Mouse (Mus musculus): ENCODE results near the gene Ffar3.

The Ffar3 gene

DNA sequence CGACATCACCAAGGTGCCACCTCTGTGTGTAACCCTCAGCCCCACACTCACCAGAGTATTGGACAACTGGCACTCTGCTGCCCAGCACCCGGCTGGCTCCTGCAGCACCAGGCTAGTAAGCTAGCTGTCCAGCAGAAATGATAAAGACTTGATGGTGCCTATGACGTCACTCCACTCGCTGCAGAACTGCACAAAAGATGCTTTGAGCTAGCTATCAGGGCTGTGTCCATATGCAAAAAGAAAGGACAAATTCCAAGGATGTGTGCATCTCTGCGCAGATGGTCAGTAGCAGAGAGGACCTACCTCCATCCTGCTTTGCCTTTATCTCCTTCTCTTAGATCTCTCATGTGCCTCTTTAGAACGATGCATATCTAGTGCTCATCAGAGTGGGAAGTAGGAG is at the start of gene Ffar3:
TSS of gene Ffar3 (minus strand) at position 101 of the 400 bp plus-strand sequence.
- no peak for DNase-seq (ENCODE audit: low read depth)

DNA sequence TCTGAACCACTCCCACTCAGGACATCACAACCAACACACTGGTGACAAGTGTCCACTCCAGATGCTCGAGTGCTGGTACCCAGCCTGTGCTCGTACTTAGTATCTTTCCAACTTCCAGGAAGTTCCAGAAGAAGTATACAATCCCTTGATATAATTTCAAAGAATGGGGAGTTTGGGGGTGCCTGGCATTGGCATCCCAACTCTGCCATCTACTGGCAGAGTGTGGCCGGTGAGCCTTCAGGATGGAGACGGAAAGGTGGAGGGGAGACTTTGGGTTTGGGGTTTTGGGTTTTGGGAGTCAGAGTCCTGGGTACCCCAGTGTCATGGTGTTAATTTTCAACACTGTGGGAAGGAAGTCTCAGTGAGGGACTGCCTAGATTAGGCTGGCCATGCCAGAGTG is 48.1 kb upstream of the Ffar3 start:
- DNase-seq (ENCODE audit: low read depth), result peak; percentile 31

DNA sequence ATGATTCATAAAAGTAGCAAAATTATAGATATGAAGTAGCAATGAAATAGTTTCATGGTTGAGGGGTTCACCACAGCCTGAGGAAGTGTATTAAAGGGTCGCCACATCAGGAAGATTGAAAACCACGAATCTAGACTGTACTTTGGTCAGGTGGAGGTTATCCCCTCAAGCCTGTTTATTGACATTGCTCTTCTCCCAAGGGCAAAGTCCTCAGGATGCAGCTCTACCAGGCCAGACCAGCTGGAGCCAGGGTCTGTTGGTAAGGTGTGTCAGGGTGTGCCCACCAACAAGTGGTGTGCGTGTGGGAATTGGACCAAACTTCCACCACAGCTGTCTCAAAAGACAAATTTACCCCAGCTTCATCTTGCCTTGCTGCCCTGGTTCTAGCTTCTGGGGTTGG is 39.2 kb upstream of the Ffar3 start:
- no peak for DNase-seq (ENCODE audit: low read depth)

DNA sequence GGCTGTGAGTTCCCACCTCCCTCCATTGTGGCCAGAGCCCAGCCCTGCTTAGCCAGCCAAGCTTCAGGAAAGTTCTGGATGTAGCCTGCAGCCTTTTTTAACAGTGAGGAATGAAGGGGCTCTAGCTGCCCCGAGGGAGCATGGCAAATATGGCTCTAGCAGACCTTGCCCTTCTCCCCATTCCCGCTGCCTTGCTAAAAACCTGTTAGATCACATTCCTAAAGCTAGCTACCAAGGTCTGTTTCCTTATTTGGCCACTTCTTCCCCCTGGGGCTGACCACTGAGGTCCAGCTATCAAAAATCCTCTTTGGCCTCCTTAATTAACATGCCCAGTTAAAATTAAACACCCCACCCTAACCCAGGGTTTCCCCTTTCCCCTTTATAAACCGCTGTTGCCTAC is 36.5 kb upstream of the Ffar3 start:
- no peak for DNase-seq (ENCODE audit: low read depth)

DNA sequence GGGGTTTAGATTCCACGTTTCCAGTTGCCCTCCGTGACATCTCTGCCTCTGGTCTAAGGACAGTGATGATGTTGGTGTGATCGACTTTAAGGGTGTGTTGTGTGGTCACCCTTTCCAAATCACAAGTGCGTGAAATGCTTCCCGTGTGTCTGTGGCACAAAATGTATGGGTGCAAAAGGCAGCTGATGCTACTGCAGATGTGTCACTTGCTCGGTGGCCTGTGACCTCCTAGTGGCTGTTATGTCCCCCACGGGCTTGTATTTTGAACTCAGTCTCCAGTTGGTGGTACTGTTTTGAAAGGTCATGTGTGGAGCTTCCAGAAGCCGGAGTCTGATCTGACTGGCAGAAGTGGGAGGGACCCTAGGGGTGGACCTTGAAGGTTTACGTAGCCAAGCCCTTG is 35.8 kb upstream of the Ffar3 start:
- no peak for DNase-seq (ENCODE audit: low read depth)

DNA sequence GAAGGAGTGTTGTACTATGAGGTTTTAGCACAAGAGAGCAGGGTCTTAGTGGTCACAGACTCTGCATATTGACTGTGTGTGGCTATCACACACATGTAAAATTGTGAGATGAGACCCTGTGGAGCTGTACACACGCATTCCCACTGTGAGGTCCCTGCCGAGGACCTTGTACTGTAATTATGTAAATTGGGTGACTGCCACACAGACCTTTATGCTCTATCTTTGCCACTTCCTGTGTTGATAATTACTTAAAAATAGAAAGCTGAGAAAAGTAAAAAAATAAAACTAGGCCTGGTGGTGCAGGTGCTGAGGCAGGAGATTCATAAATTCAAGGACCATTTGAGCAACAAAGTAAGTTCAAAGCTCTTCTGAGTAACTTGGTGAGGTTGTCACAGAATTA is 34.7 kb upstream of the Ffar3 start:
- DNase-seq (ENCODE audit: low read depth), result no peak

DNA sequence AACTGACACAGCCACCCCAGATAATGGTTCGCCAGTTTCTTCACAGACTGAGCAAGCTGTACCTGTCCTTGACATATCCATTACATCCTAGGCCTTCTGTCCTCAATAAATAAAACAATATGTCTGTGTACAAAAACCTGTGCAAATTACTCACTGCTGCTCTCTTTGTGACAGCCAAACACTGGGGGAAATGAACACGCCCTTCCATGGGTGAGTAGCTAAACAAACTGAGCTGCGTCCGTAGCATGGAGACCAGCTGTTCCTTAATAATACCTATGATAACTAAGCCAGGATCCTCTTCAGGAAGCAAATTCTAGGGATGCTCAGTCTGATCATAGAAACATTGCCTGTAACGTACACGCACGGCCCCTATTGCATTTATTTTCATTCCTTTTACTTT is 32.8 kb upstream of the Ffar3 start:
- no peak for DNase-seq (ENCODE audit: low read depth)

DNA sequence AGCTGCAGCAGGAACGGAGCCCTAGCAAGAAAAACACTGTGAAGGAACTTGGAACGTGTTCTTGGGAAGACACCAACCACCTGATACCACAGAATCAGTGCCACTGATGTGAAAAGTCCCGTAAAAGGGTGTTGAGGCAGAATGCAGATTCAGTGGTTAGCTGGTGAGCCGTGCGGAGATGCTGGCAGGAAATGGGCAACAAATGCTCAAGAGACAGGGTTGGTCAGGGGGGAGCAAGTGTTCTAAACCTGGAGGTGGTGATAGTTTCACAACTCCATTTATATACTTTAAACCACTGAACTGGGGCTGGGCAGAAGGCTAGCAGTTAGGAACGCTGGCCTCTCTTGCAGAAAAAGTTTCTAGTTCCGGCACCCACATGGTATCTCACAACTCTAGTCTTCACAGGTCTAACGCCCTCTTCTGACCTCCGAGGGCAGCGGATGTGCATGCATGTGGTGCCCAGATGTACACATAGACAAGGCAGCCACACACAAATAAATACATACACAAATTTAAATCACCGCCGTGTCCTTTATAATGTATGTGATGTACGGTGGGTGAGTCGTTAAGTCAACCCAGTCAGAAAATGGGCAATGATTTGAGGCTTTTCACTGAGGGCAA is 31.7 kb upstream of the Ffar3 start:
- DNase-seq (ENCODE audit: low read depth), result peak; percentile 21

DNA sequence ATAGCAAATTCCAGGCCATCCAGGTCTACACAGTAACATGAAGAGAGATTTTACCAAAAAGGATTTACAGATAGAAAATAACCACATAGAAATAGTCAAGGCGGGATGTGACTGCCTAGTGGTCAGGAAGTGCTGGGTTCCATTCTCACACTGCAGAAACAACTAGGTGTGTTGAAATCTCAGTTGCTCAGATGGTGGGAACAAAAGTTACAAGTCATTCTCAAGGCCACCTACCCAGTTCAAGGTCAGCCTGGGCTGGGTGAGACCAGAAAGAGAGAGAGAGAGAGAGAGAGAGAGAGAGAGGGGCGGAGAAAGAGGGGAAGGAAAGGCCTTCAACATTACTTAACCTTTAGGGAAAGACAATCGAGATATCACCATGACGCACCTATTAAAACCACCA is 30.9 kb upstream of the Ffar3 start:
- no peak for DNase-seq (ENCODE audit: low read depth)

DNA sequence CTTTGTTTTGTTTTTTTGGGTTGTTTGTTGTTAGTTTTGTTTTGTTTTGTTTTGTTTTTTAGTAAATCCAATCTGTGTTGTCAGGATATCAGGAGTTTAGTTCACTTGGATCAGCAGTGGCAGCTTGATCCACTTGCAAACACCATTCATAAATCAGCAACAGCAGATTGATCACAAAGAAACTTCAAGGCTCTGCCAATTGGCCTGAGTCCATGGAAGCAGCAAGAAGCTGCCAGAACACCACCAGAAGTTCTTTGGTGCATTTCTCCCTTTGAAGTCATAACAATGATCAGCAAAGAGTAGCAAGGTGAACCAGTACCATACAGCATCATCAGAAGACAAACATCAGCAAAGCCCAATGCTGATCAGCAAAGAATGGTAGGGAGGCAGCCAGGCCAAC is 28.1 kb upstream of the Ffar3 start:
- DNase-seq (ENCODE audit: low read depth), result no peak

DNA sequence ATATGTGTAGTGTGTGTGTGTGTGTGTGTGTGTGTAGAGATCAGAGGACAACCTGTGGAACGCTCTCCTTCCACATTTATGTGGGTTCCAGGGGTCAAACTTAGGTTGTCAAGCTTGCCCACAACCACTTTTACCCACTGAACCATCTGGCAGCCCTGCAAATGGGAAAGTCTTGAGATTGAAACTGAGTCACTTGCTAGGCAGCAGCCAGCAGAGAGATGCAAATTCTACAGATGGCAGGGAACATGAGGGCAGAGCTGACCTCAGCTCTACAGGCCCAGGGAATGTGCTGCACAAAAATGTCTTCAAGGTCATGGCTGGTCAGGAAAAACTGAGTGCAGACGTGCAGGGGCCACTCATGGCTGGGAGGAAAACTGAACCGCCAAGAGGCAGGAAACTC is 25.4 kb upstream of the Ffar3 start:
- DNase-seq (ENCODE audit: low read depth), result no peak

DNA sequence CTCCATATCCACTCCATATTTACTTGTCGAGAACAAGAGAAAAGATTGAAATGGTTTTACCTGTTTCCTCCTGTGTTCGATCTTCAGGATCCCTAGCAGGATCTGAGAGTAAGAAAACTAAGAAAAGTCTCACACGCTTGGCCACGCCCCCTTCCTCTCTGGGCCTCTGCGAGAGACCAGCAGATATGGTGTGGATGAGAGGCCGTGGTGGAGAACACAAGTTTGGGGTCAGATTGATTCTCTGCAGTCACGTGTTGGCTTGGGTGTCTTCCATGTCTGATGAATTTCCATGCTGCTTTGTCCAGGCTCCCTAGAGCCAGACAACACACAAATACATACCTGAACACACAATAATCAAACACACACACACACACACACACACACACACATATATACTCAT is 24.2 kb upstream of the Ffar3 start, which contains the start of gene Cd22:
TSS of gene Cd22 (minus strand) at position 167 of the 400 bp plus-strand sequence.
- no peak for DNase-seq (ENCODE audit: low read depth)

DNA sequence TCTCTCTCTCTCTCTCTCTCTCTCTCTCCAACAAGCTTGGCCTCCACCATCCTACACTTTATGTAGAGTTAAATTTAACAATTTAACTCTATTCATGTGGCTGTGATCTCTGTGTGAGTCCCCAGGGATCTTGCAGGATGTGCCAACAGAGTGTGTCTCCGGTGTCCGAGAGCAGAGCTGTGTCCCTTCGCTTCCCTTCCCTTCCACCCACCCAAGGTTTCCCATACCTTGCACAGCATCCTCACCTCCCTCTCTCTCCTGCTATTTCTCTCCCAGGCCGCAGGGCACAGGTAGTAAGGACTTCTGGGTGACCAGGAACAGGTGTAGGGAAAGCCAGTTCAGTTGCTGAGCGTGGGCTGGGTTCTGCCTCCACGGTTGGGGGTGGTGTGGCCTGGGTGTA is 23.0 kb upstream of the Ffar3 start:
- DNase-seq (ENCODE audit: low read depth), result no peak

DNA sequence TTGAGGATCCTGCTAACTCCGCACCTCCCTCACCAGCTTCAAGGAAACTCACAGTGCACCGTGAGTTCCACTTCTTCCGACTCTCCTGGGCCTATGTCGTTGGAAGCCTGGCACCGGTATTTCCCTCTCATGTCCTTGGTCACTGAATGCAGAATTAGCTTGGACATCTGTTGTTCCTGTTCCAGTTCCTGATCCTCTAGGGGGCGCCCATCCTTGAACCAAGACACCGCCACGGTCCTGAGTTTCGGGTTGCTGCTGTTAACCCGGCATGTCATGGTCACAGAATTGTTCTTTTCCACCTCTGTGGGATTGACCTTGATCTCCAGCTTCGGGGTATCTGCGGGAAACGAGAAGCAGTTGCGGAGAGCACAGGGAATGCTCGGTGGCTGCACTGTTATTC is 17.1 kb upstream of the Ffar3 start:
- DNase-seq (ENCODE audit: low read depth), result peak; percentile 79

DNA sequence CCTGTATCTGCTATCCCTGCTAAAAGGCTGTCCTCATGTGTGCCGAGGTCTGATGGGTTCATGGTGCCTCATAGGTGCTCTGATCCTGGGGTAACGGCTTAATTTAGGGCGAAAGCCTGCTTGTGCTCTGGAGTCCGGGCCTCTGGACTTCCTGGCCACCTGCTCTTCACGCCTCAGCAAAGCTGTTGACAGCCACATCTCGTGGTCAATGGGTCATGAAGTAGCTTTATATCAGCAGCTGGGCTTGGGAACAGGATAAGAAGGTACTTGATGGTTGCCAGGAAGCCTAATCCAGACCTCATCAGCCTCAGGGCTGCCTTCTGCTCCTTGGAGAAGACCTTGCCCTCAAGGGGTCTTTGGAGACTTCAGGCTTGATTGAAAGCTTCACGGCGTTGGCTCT is 7.4 kb upstream of the Ffar3 start:
- no peak for DNase-seq (ENCODE audit: low read depth)

DNA sequence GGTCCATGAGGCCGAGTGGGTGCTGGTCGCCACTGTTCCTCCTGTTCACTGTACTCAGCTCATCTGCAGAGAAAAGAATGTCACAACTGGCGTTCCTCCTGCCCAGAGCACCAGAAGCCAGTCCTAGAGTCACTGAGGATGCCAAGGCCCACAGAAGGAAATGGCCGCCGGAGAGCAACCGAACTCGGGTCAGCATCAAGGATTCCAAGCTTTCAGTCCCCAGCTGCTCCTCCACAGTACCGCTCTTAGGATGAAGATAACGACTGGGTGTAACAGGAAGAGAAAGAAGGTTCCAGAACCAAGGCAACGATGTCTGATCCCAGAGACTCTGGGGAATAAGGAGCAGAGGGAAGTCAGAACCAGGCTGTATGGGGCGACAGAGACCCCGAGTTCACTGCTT is 5.5 kb upstream of the Ffar3 start, which contains the start of gene Ffar1:
TSS of gene Ffar1 (minus strand) at position 101 of the 400 bp plus-strand sequence.
- DNase-seq (ENCODE audit: low read depth), result no peak

DNA sequence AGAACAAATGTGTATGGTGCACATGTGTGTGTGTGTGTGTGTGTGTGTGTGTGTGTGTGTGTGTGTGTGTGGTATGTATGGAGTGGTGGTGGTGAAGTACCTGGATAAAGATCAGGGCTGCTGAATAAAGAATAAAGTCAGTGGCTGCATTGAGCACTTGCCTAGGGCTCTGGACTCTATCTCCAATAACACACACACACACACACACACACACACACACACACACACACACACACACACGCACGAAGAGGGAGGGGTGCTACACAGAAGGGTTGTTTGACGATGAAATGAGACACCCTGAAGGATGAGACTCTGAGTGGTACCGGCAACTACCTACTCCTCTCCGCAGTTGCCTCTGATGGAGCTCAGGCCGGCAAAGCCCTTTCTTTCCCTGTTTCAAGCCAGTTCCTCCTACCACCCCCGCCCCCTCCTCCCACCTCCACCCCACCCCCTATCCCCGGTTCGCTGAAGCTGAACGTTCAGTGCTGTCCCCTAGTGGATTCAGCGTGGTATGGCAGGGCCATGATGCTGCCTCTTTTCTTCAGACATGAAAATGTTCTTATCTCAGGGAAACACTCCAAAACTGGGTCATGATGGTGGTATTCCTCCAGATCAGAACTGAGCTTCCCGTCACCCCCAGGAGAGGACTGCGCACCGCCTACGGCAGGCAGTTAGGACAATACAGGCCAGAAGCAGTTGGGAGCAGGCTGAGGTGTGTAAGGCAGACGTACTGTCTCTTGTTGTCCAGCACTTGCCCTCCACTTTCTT is 3.8 kb upstream of the Ffar3 start:
- peak; percentile 78 for DNase-seq (ENCODE audit: low read depth)

DNA sequence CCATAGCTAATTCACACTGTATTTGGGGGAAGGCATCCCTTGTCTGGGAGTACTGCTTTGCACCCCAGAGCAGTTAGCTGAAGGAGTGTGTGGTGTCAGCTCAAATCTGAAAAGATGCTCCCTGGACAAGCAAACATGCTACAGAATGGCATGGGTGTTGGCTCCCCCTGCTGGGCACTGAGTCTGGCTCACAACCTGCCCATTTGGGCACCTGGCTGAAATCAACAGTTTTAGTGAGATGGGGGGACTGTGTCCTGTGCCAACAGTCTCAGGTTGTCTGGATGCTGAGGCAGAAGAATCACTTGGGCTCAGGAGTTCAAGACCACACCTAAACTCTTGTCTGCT is 3.3 kb upstream of the Ffar3 start:
- peak; percentile 73 for DNase-seq (ENCODE audit: low read depth)

DNA sequence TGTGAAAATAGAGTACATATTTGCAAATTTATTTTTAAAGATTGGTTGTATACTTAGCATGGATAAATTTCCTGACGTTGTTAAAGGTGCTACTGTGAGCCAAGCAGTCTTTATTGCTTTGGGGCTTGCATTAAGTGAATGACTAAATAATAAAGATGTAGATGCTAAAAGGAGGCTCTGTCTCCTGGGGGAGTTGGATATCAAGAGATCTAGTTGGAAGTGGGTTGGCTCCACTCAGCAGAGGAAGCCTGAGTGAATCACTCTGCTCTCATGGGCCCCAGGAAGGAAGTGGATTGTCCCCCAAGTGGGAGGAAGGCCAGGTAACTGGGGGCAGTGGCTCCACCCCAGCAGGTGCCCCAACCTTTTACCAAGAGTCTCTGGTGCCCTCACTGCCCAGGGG is 1.8 kb upstream of the Ffar3 start:
- DNase-seq (ENCODE audit: low read depth), result no peak

DNA sequence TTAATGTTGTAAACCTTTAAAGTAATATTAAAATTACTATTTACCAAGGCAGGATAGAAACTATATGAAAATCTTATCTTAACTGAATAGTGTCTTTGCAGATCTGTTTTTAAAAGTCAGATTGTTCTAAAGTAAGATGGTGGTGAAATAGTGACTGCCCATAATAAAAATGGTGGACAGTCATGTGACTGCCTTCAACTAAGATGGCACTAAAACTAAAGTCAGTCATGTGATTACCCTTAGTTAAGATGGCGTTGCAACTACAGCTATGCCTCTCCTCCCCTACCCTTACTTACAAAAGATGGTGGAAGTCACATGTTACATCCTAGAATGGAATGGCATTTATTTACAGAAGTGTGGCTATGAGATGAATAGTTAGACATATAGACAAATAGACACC is 4.6 kb downstream of the Ffar3 start:
- DNase-seq (ENCODE audit: low read depth), result no peak

DNA sequence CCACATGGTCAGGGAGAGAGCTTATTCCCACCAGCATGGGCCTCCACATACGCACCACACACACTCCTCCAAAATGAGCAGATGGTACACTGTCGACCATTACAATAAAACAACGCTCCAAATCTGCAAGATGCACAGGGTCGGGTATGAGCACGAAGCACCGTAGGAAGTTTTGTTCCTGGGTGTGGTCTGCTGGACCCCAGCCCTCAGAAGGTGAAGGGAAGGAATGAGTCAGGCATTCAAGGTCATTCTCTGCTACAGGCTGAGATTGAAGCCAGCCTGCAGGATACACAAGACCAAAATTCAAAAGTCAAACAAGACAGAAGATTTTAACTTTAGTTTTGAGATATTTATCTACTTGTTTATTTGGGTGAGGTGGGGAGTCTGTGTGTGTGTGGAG is 8.0 kb downstream of the Ffar3 start:
- DNase-seq (ENCODE audit: low read depth), result no peak

DNA sequence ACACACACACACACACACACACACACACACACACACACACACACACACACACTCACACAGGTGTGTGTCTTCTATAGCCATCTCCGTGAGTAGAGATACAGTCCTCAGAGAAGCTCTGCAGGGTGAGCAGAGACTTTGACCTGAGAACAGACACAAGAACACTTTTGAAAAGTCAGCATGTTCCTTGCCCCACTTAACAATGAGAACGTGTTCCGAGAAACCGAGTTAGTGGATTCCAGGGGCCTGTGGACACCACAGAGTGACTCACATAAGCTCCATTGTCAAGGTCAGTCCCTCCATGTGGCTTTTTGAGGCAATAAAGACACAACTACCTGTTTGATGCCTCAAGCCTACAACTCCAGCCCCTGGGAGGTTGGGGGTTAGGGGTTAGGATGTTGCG is 8.6 kb downstream of the Ffar3 start:
- no peak for DNase-seq (ENCODE audit: low read depth)

DNA sequence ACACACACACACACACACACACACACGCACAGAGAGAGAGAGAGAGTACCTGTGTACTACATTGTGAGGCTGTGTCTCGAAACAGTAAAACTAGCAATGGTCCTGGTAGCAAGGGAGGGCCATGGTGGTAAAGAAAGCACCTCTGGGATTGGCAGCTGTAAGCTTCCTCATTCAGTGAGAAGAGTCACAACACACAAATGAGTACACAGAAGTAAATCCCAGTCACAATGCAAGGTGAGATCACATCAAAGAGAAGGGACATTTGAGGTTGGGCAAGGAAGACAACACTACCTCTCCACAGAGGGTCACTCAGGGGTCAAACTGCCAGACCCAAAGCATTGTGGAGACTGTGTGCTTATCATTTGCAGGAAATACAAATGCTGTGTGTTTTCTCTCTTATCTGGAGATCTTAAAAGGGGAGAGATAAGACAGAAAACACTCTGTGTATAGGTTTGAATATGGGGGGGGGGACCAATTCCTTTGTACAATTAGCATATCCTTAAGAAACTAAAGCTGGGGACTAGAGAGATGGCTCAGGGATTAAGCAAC is 9.4 kb downstream of the Ffar3 start:
- DNase-seq (ENCODE audit: low read depth), result no peak

Data from naive thymus-derived CD4-positive, alpha-beta T cell, adult 2 months (primary cell).